Mouse (Mus musculus) large intestine, adult 2 months (tissue): ENCODE measurements around the gene Olfr1386. TPM values are rescaled to one million over a fixed set of nuclear protein-coding genes. Genes with fewer than 3 reads are reported as not detected.
"Not testable (repeated sequence)": the region's sequence is repeated elsewhere in the genome, so short reads cannot be mapped to it uniquely, and the experiment has no call there.

Source experiments
- DNase-seq: peaks from one replicate; pipeline ENCODE4 v3.0.0-alpha.2; 2012; ENCODE audit warnings: low read depth, low spot score
- WGBS: fragments of 180-500 bp; shearing (Covaris S2); methylation state at CpG from one replicate; pipeline ENCODE4 v1.1.7; 2018; 5-methylcytosine and 5-hydroxymethylcytosine counted together
- polyA plus RNA-seq: library from polyadenylated mRNA; depleted of rRNA; stranded (reverse); fragments of >200 nt; gene quantifications from 2 replicates; pipeline ENCODE4 v1.2.3, GENCODE M21; 2012; rRNA removed

The Olfr1386 gene
- not detected in 2 replicates for polyA plus RNA-seq

GRCm38 (mm10) chr11:49464746-49465145 is at the start of gene Olfr1386:
Gene Olfr1386 (plus strand): TSS chr11:49465046.
- not testable (repeated sequence) for DNase-seq
- 63% methylated on average over 3 of the region's 3 CpGs for WGBS

GRCm38 (mm10) chr11:49422767-49423166 is 42.1 kb upstream of the Olfr1386 start, which contains the start of gene Olfr1389:
Gene Olfr1389 (plus strand): TSS chr11:49423067.
- no peak for DNase-seq
- 85% methylated on average over 2 of the region's 2 CpGs for WGBS

DNA sequence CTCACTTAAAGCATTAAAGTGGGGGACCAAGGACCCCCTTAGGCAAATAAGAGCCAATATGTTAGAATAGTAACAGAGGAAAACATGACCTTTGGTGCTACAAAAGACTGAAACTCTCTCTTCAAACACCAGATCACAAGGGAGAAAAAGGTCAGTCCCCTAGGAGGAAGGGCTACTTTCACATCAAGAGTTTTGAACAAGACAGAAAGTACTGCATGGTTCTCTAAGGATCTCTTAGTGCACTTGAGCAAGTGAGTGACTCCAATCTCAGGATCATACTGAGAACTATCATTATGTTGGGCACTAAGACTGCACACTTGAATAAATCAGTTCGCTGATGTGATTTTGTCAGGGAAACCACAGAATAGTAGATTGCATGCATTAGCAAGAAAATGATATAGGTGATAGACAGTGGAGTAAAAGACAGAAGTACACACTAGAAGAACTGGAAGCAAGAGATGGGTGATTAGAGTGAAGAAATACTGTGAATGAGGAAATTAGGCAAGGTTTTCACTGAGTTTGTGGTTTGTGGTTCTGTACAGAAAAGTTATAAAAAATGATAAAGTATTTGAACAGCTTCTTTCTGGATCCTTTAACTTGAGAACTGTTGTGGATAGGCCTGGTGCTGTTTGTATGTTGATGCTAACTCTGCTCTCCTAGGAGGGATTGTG is 39.5 kb upstream of the Olfr1386 start:
- 86% methylated on average over 1 of the region's 1 CpGs for WGBS
- DNase-seq: no peak

- no peak for DNase-seq
- 79% methylated on average over 2 of the region's 2 CpGs for WGBS
Measured at GRCm38 (mm10) chr11:49429641-49430040, 35.2 kb upstream of the Olfr1386 start.

DNA sequence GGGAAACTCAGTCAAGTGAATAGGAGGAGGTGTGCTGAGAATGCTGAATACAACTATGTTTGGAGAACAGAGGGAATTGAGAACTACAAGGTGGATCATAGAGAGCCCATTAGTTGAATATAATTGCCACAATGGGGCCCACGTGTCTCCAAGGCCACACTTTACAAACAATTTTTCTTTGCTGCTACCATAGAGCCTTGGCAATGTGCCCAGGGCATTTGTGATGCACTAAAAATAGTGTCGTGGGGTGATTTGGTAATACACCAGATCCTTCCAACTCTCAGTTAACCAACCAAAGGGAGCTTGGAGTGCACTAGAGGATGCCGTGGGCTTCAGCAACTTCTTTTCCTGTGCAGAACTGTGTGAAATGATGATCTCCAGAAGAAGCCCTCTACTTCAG is 28.4 kb upstream of the Olfr1386 start, which contains the start of gene Olfr1388:
Gene Olfr1388 (plus strand): TSS at position 214 of the 400 bp plus-strand sequence.
- WGBS: 31% methylated on average over 3 of the region's 3 CpGs
- DNase-seq: no peak

DNA sequence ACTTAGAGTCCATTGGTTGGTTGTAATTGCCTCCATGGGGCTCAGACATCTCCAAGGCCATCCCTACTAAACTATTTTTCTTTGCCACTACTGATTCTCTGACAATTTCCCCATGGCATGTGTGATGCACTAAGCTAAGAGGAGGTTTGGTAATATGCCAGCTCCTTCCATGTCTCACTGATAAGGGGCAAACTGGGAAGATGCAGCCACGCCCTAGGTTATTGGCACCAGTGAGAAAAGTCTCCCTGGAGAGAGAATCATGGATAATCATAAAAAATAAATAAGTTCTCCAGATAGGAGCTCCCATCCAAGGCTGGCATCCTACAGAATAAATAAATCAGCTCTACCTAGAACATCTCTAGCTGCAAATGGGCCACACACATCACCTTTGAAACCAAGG is 9.8 kb upstream of the Olfr1386 start, which contains the start of gene Olfr1387:
Gene Olfr1387 (plus strand): TSS at position 301 of the 400 bp plus-strand sequence.
- no peak for DNase-seq
- 63% methylated on average over 1 of the region's 1 CpGs for WGBS

GRCm38 (mm10) chr11:49485973-49486372 is 21.1 kb downstream of the Olfr1386 start:
- no peak for DNase-seq
- WGBS: 49% methylated on average over 4 of the region's 4 CpGs

DNA sequence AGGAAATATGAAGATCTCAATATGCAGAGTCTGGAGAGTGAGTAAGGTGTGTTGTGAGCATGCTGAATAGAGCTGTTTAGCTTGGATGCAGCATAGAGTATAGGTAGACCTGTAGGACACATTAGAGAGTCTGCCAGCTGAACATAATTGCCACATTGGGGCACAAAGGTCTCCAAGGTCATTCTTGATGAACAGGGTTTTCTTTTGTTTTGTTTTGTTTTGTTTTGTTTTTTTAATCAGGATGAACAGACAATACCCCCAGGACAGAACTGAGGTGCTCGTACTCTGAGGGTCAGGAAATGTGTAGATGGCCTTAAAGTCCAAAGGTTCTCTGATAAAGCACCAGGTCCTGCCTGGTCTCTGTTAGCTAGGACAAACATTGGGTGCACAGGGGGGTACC is 23.9 kb downstream of the Olfr1386 start, which contains the start of gene Olfr1385:
Gene Olfr1385 (plus strand): TSS at position 301 of the 400 bp plus-strand sequence.
- not testable (repeated sequence) for DNase-seq
- 61% methylated on average over 1 of the region's 1 CpGs for WGBS

GRCm38 (mm10) chr11:49518086-49518485 is 53.2 kb downstream of the Olfr1386 start:
- DNase-seq: no peak
- WGBS: 64% methylated on average over 5 of the region's 5 CpGs

- no peak for DNase-seq
Measured at GRCm38 (mm10) chr11:49519348-49519747, 54.5 kb downstream of the Olfr1386 start, which contains the start of gene Olfr1383. Gene Olfr1383 (plus strand): TSS chr11:49519648.

Other genes with a start within 250 kb of the Olfr1386 start
- gene Mgat1, start 220.9 kb upstream of the Olfr1386 start, polyA plus RNA-seq: 120 and 150 TPM in 2 replicates
- gene Olfr1393, start 186.7 kb upstream of the Olfr1386 start, polyA plus RNA-seq: 0.19 and 0.32 TPM in 2 replicates
- 0.18 and 0.29 TPM in 2 replicates for gene Olfr1392, start 179.8 kb upstream of the Olfr1386 start, polyA plus RNA-seq
- gene Olfr10, start 160.3 kb upstream of the Olfr1386 start, polyA plus RNA-seq: not detected in 2 replicates
- not detected in 2 replicates for gene Olfr1391, start 142.3 kb upstream of the Olfr1386 start, polyA plus RNA-seq
- not detected in 2 replicates for gene Olfr1390, start 129.9 kb upstream of the Olfr1386 start, polyA plus RNA-seq
- gene Olfr1389, start 42.0 kb upstream of the Olfr1386 start, polyA plus RNA-seq: not detected in 2 replicates
- gene Olfr1388, start 28.4 kb upstream of the Olfr1386 start, polyA plus RNA-seq: 0.31 and 1.8 TPM in 2 replicates
- gene Olfr1387, start 9.7 kb upstream of the Olfr1386 start, polyA plus RNA-seq: not detected in 2 replicates
- not detected in 2 replicates for gene Olfr1385, start 24.0 kb downstream of the Olfr1386 start, polyA plus RNA-seq
- gene Olfr1384, start 41.7 kb downstream of the Olfr1386 start, polyA plus RNA-seq: not detected in 2 replicates
- gene Olfr1383, start 54.6 kb downstream of the Olfr1386 start, polyA plus RNA-seq: not detected in 2 replicates
- not detected in 2 replicates for gene Olfr1382, start 63.2 kb downstream of the Olfr1386 start, polyA plus RNA-seq
- not detected in 2 replicates for gene Olfr1381, start 78.4 kb downstream of the Olfr1386 start, polyA plus RNA-seq
- gene Olfr1380, start 91.8 kb downstream of the Olfr1386 start, polyA plus RNA-seq: not detected in 2 replicates
- 4.8 and 7.3 TPM in 2 replicates for gene Flt4, start 144.2 kb downstream of the Olfr1386 start, polyA plus RNA-seq
- 9.8 and 11.7 TPM in 2 replicates for gene Scgb3a1, start 198.6 kb downstream of the Olfr1386 start, polyA plus RNA-seq
- gene Cnot6, start 247.7 kb downstream of the Olfr1386 start, polyA plus RNA-seq: 9.9 and 12.2 TPM in 2 replicates